Mouse (Mus musculus) retina, adult 2 months (tissue): ENCODE data around the gene Ptgis.

Source experiments
- DNase-seq: peaks from one replicate; pipeline ENCODE4 v3.0.0-alpha.2; 2012; ENCODE audit warnings: low read depth, low spot score

The Ptgis gene

GRCm38 (mm10) chr2:167190076-167190399, 50.4 kb downstream of the Ptgis start, which contains the start of gene Kcnb1:
Gene Kcnb1, minus strand, starts transcription at chr2:167190155.
- DNase-seq, result peak; percentile 51

- peak; percentile 52 for DNase-seq
These were observed 50.9 kb downstream of the Ptgis start for GRCm38 (mm10) chr2:167189291-167190075.

- DNase-seq, result peak; percentile 89
These were observed 51.8 kb downstream of the Ptgis start for GRCm38 (mm10) chr2:167188315-167189207.

- no peak for DNase-seq
These were observed 53.3 kb downstream of the Ptgis start for GRCm38 (mm10) chr2:167187119-167187518.

- peak; percentile 93 for DNase-seq
These were observed 53.9 kb downstream of the Ptgis start for GRCm38 (mm10) chr2:167186544-167186943.

- no peak for DNase-seq
These were observed 54.4 kb downstream of the Ptgis start for GRCm38 (mm10) chr2:167186003-167186402.

GRCm38 (mm10) chr2:167185432-167185831, 55.0 kb downstream of the Ptgis start:
- no peak for DNase-seq

GRCm38 (mm10) chr2:167181662-167182389, 58.6 kb downstream of the Ptgis start:
- DNase-seq, result no peak

GRCm38 (mm10) chr2:167181096-167181495, 59.3 kb downstream of the Ptgis start:
- peak; percentile 73 for DNase-seq

GRCm38 (mm10) chr2:167179301-167179700, 61.1 kb downstream of the Ptgis start:
- DNase-seq, result no peak

GRCm38 (mm10) chr2:167177231-167177641, 63.2 kb downstream of the Ptgis start:
- DNase-seq, result no peak

- no peak for DNase-seq
These were observed 65.1 kb downstream of the Ptgis start for GRCm38 (mm10) chr2:167175284-167175683.

- no peak for DNase-seq
These were observed 67.1 kb downstream of the Ptgis start for GRCm38 (mm10) chr2:167173051-167173875.

- DNase-seq, result no peak
These were observed 72.7 kb downstream of the Ptgis start for GRCm38 (mm10) chr2:167167515-167168212.

- DNase-seq, result no peak
These were observed 76.8 kb downstream of the Ptgis start for GRCm38 (mm10) chr2:167163600-167163999.

- DNase-seq, result no peak
These were observed 77.3 kb downstream of the Ptgis start for GRCm38 (mm10) chr2:167163134-167163533.

GRCm38 (mm10) chr2:167162516-167163021, 77.8 kb downstream of the Ptgis start:
- DNase-seq, result no peak

- no peak for DNase-seq
These were observed 80.7 kb downstream of the Ptgis start for GRCm38 (mm10) chr2:167159721-167160120.

- DNase-seq, result no peak
These were observed 81.6 kb downstream of the Ptgis start for GRCm38 (mm10) chr2:167158780-167159179.

GRCm38 (mm10) chr2:167156118-167156715, 84.2 kb downstream of the Ptgis start:
- no peak for DNase-seq
